11 mouse cellular contexts compared by ENCODE assay signal in the genomic region with DNA sequence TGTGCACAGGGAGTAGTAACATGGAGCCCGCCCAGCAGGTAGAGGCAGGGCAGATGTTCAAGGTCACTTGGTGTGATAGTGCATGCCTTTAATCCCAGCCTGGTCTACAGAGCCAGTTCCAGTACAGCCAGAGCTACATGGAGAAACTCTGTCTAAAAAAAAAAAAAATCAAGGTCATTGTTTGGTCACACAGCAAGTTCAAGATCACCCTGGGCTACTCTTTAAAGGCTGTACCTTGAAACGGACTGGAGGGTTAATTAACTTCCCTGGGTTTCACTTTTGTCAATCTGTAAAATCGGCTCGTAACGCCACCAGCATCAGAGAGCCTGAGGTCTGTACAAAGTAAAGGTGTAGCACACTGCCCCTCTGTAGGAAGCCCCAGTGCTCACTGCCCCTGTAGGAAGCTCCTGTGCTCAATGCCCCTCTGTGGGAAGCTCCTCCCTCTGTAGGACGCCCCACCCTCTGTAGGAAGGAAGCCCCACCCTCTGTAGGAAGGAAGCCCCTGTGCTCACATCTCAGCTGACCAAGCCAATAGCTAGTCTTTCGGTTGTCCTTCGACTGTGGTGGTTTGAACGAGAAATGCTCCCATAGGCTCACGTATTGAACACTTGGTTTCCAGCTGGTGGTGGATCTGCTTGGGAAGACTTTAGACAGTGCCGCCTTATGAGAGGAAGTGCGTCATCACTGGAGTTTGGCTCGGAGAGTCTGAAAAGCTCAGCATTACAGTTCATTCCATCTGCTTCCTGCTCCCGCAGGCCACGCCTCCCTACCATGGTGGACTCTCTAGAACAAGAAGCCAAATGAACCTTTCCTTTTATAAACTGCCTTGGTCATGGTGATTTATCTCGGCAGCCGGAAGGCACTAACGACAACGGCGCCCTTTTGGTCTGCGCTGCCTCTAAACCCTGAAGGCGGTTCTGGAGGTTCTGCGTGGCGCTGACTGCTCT. TPM values are rescaled to one million over a fixed set of nuclear protein-coding genes. Genes with fewer than 3 reads are reported as not detected.
DNase-seq lines count a peak whose midpoint lies in the region; ATAC-seq and TF ChIP-seq lines count a peak whose summit lies in the region.
"Had no signal": no experiment of that assay in that cellular context is flagged by ENCODE, and none has a peak within 500 bp of the region (broad histone marks: within the 10 kb centered on the region; RNA-seq: fewer than 3 reads in every experiment).

No protein-coding gene starts in this region.

- H3K27me3 ChIP-seq in heart, embryonic 13.5 days (replicated peaks) = 0 out of 2 replicates have a peak, but pooled peaks cover 3% of the 10 kb centered on the region
- no peaks in the 10 kb centered on the region for H3K27me3 ChIP-seq in thymus, adult 2 months (ENCODE audit: control insufficient read depth, insufficient read depth, low read length)
- peaks cover 12% of the 10 kb centered on the region; the same call in 1 of the 2 replicates for H3K27me3 ChIP-seq in limb, embryonic 15.5 days
- no peaks in the 10 kb centered on the region for H3K27me3 ChIP-seq in forebrain, embryonic 15.5 days
- H3K27me3 ChIP-seq: CH12.LX had no signal

- peak overlapping the region; percentile 55 for H3K4me2 ChIP-seq in heart, embryonic 13.5 days
- peak overlapping the region; percentile 17; the same call in 1 of the 2 replicates for H3K4me2 ChIP-seq in limb, embryonic 15.5 days
- H3K4me2 ChIP-seq in forebrain, embryonic 15.5 days (replicated peaks) = no peak overlapping the region

- 60% methylated on average over 24 of the region's 24 CpGs for WGBS in heart, embryonic 13.5 days
- 70% methylated on average over 24 of the region's 24 CpGs for WGBS in thymus, adult 2 months
- WGBS in limb, embryonic 15.5 days = 62% methylated on average over 24 of the region's 24 CpGs
- 78% methylated on average over 24 of the region's 24 CpGs for WGBS in forebrain, embryonic 15.5 days

- ATAC-seq in heart, embryonic 13.5 days (ENCODE audit: extremely low read depth, insufficient number of reproducible peaks, low FRiP score, low TSS enrichment) = no peak
- ATAC-seq in limb, embryonic 15.5 days (ENCODE audit: insufficient number of reproducible peaks, low FRiP score, low TSS enrichment, low read depth) = no peak
- ATAC-seq in cerebellum, adult (ENCODE audit: insufficient number of reproducible peaks, low FRiP score, low TSS enrichment) = no peak
- no peak for ATAC-seq in forebrain, embryonic 15.5 days (replicated peaks)

- TF ChIP-seq CTCF in thymus, adult 2 months (IDR thresholded peaks at IDR 0.05; ENCODE audit: borderline replicate concordance, control insufficient read depth, extremely low read depth, insufficient read depth, low read length, poor library complexity) = no peak

- H3K4me1 ChIP-seq in heart, embryonic 13.5 days = peaks cover 3% of the 10 kb centered on the region
- H3K4me1 ChIP-seq in thymus, adult 2 months (replicated peaks; ENCODE audit: control insufficient read depth, insufficient read depth, low read length) = peaks cover 10% of the 10 kb centered on the region
- no peaks in the 10 kb centered on the region for H3K4me1 ChIP-seq in limb, embryonic 15.5 days
- no peaks in the 10 kb centered on the region; the same call in 1 of the 2 replicates for H3K4me1 ChIP-seq in forebrain, embryonic 15.5 days

- peaks cover 5% of the 10 kb centered on the region; the same call in 1 of the 2 replicates for H3K9me3 ChIP-seq in heart, embryonic 13.5 days
- 0 out of 2 replicates have a peak, but pooled peaks cover 3% of the 10 kb centered on the region for H3K9me3 ChIP-seq in limb, embryonic 15.5 days
- no peaks in the 10 kb centered on the region for H3K9me3 ChIP-seq in forebrain, embryonic 15.5 days

- no peak for DNase-seq in heart, postnatal 4 days
- DNase-seq in thymus, adult 2 months = no peak
- DNase-seq in thymus, postnatal 0 days (ENCODE audit: low spot score) = no peak
- no peak for DNase-seq in frontal cortex, postnatal 36 days (ENCODE audit: low spot score in 2 of 2)
- DNase-seq: cerebellum, adult 11 months; lung, adult 2 months had no signal

- no peaks in the 10 kb centered on the region for H3K36me3 ChIP-seq in heart, embryonic 13.5 days
- H3K36me3 ChIP-seq in thymus, adult 2 months (ENCODE audit: control insufficient read depth, insufficient read depth, low read length) = no peaks in the 10 kb centered on the region
- H3K36me3 ChIP-seq in limb, embryonic 15.5 days = no peaks in the 10 kb centered on the region
- no peaks in the 10 kb centered on the region for H3K36me3 ChIP-seq in forebrain, embryonic 15.5 days

- H3K9ac ChIP-seq in heart, embryonic 13.5 days = no peak overlapping the region
- H3K9ac ChIP-seq in limb, embryonic 15.5 days = no peak overlapping the region
- H3K9ac ChIP-seq in forebrain, embryonic 15.5 days (replicated peaks) = no peak overlapping the region

- no peak for TF ChIP-seq POLR2A in thymus, adult 2 months (IDR thresholded peaks at IDR 0.05; ENCODE audit: control insufficient read depth, extremely low read depth, insufficient read depth, low read length, poor library complexity)

- H3K4me3 ChIP-seq in heart, embryonic 13.5 days = peak overlapping the region; percentile 26
- H3K4me3 ChIP-seq in thymus, adult 2 months (ENCODE audit: control insufficient read depth, insufficient read depth, low read length) = peak overlapping the region; percentile 11
- H3K4me3 ChIP-seq in limb, embryonic 15.5 days = no peak overlapping the region
- H3K4me3 ChIP-seq in forebrain, embryonic 15.5 days = no peak overlapping the region

- H3K27ac ChIP-seq in heart, embryonic 13.5 days (replicated peaks) = no peak overlapping the region
- no peak overlapping the region for H3K27ac ChIP-seq in thymus, adult 2 months (ENCODE audit: control insufficient read depth, insufficient read depth, low read length)
- H3K27ac ChIP-seq in limb, embryonic 15.5 days = no peak overlapping the region
- H3K27ac ChIP-seq in forebrain, embryonic 15.5 days (replicated peaks) = no peak overlapping the region

RNA-seq across cellular contexts. Expression of gene Sim2, which starts 18.7 kb away (rescaled TPM):
- 0.07 and 0.08 TPM in 2 replicates for polyA plus RNA-seq in heart, embryonic 13.5 days (2015; fragmentation: Nextera tagmentation; extraction: Ambion mirVana)
- not detected for total RNA-seq in heart, postnatal 4 days (2021)
- polyA plus RNA-seq in thymus, adult 2 months (2012; rRNA removed) = 0.07 and 0.09 TPM in 2 replicates
- 0.08 TPM in 1 of 2 replicates, not detected in the other for polyA plus RNA-seq in thymus, postnatal 0 days (2015; fragmentation: Nextera tagmentation; extraction: Ambion mirVana)
- polyA plus RNA-seq in limb, embryonic 15.5 days (2015; fragmentation: Nextera tagmentation; extraction: Ambion mirVana) = 0.64 and 0.81 TPM in 2 replicates
- polyA plus RNA-seq in forebrain, embryonic 15.5 days (2015; fragmentation: Nextera tagmentation; extraction: Ambion mirVana) = 0.04 TPM in 1 of 2 replicates, not detected in the other
- total RNA-seq: CH12.LX had no signal

RNA-seq across cellular contexts. Expression of gene Cldn14, which starts 57.4 kb away (rescaled TPM):
- not detected in 2 replicates for polyA plus RNA-seq in heart, embryonic 13.5 days (2015; fragmentation: Nextera tagmentation; extraction: Ambion mirVana)
- total RNA-seq in heart, postnatal 4 days (2021) = not detected
- polyA plus RNA-seq in thymus, adult 2 months (2012; rRNA removed) = 0.26 and 0.46 TPM in 2 replicates
- polyA plus RNA-seq in thymus, postnatal 0 days (2015; fragmentation: Nextera tagmentation; extraction: Ambion mirVana) = 0.13 TPM in 1 of 2 replicates, not detected in the other
- polyA plus RNA-seq in limb, embryonic 15.5 days (2015; fragmentation: Nextera tagmentation; extraction: Ambion mirVana) = not detected in 2 replicates
- not detected in 2 replicates for polyA plus RNA-seq in forebrain, embryonic 15.5 days (2015; fragmentation: Nextera tagmentation; extraction: Ambion mirVana)

Comparison
In these comparisons a context has a peak if more than half of its experiments do, and no peak if none do; other contexts are left out.
1. H3K4me3 ChIP-seq: peak in heart, embryonic 13.5 days (single experiment) and thymus, adult 2 months (single experiment); none in limb, embryonic 15.5 days (single experiment) and forebrain, embryonic 15.5 days (single experiment).